Mouse (Mus musculus) cortical plate, adult 2 months (tissue): Measurements from ENCODE around the gene Foxr1.

Experiments
- CTCF ChIP-seq: fragments of 200-500 bp; IDR thresholded peaks from 2 replicates; pipeline ENCODE4 v1.5.1; 2011; ENCODE audit warnings: mild to moderate bottlenecking, control low read depth, low read length; ENCODE audit not compliant: insufficient read depth; ENCODE audit errors: extremely low read depth
- POLR2A ChIP-seq: fragments of 200-500 bp; IDR thresholded peaks from 2 replicates; pipeline ENCODE4 v1.6.1; 2011; ENCODE audit warnings: mild to moderate bottlenecking, low read length, control low read depth; ENCODE audit not compliant: insufficient read depth; ENCODE audit errors: extremely low read depth

GRCm38 (mm10) chr9:44412781-44413180, 28.2 kb downstream of the Foxr1 start:
- TF ChIP-seq POLR2A (no peak), CTCF (no peak)
